Mouse (Mus musculus): ENCODE measurements around the gene Ccn1. TPM values are rescaled to one million over a fixed set of nuclear protein-coding genes. Genes with fewer than 3 reads are reported as not detected.

Ccn1 gene
- polyA plus RNA-seq, 1 experiment from 2014 or later = 49.9 TPM

DNA sequence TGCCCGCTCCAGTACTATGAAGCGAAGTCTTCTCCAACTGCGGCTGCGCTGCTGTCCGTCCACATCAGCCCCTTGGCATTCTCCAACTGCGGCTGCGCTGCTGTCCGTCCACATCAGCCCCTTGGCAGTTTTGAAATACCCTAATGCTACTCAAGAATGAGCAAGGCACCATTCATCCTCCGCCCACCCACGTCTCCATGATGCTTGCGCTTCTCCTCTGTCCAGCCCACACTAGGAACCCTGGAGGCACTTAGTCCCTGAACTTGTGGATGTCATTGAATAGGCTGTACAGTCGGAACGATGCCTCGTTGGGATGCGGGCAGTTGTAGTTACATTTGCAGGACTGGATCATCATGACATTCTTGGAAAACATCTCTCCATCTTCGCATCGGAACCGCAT, 2.4 kb downstream of the Ccn1 start:
- H3K27ac ChIP-seq = peak overlapping the region; percentile 16; the same call in 1 of the 2 replicates
- peak overlapping the region; percentile 82 for H3K4me3 ChIP-seq
- 87% methylated on average over 18 of the region's 18 CpGs for WGBS
- H3K27me3 ChIP-seq (ENCODE audit: poor library complexity, severe bottlenecking) = peaks cover 31% of the 10 kb centered on the region
- H3K9me3 ChIP-seq = no peaks in the 10 kb centered on the region
- H3K4me1 ChIP-seq = peaks cover 96% of the 10 kb centered on the region
- DNase-seq (ENCODE audit: extremely low spot score, low spot score) = no peak
- peaks cover 18% of the 10 kb centered on the region for H3K36me3 ChIP-seq (replicated peaks)

DNA sequence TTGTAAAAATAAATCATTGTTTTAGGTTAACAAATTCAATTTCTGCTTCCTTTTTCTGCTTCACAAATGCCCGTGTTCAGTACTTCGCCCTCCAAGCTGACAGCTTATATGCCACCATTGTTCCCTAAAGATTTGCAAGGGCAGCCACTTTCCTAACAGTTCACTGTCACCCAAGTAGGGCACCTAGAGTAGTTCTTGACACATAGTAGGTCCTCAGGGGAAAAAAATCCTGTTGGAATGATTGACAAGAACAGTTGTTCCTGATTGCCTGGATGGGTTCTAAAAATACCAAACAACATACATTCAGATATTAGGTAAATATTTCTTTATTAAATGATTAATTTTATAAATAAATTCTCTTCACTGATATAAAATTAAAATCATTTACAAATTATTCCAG, 3.1 kb downstream of the Ccn1 start:
- Histone ChIP-seq H3K4me3 (peak overlapping the region; percentile 82; the same call in 1 of the 2 replicates), H3K4me1 (peaks cover 94% of the 10 kb centered on the region), H3K9me3 (no peaks in the 10 kb centered on the region), H3K27ac (peak overlapping the region; percentile 6; the same call in 1 of the 2 replicates), H3K27me3 (ENCODE audit: poor library complexity, severe bottlenecking) (peaks cover 24% of the 10 kb centered on the region; the same call in 1 of the 2 replicates), H3K36me3 (replicated peaks) (peaks cover 18% of the 10 kb centered on the region)
- 54% methylated on average over 2 of the region's 2 CpGs for WGBS
- no peak for DNase-seq (ENCODE audit: extremely low spot score, low spot score)

DNA sequence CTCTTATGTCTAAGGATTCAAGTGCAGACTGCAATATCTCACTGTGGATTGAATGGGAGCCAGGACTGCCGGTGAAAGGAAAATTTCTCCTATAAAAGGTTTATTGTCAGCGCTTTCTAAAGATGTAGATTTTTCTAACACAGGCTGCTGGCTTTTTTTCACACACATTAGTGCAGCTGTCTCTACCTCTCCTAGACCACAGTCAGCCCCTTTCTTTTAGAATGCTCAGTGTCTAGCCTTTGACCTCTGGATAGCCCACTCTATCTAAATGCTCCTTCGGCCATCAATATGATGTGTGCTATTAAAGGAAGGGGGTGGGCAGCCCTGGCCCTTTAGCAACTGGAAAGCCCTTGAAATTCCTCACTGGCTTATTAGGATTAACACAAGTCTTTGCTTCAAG, 3.8 kb downstream of the Ccn1 start:
- no peak overlapping the region; the same call in 1 of the 2 replicates for H3K4me3 ChIP-seq
- no peaks in the 10 kb centered on the region for H3K9me3 ChIP-seq
- peaks cover 87% of the 10 kb centered on the region for H3K4me1 ChIP-seq
- peaks cover 18% of the 10 kb centered on the region for H3K36me3 ChIP-seq (replicated peaks)
- H3K27ac ChIP-seq = peak overlapping the region; percentile 6; the same call in 1 of the 2 replicates
- DNase-seq (ENCODE audit: extremely low spot score, low spot score) = peak; percentile 54
- H3K27me3 ChIP-seq (ENCODE audit: poor library complexity, severe bottlenecking) = peaks cover 24% of the 10 kb centered on the region; the same call in 1 of the 2 replicates
- WGBS = 32% methylated on average over 3 of the region's 3 CpGs

DNA sequence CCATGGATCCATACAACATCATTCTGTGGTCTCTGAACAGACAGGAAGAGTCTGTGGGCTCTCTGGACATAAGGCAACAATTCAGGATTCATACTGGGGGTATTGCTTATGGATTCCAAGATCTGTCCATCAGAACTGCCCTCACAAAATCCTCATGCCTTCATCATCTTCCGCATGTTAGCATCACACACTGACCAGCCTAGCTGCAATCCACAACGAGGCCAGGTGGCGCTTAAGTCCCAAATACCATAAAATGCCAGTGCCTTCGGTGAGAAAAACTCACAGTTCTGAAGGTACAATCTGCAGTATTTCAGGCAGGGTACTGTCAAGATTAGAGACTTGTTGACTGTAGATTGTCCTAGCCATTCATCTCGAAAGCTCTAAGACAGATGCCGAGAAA, 4.3 kb downstream of the Ccn1 start:
- Histone ChIP-seq H3K27me3 (ENCODE audit: poor library complexity, severe bottlenecking) (peaks cover 24% of the 10 kb centered on the region; the same call in 1 of the 2 replicates), H3K4me1 (peaks cover 82% of the 10 kb centered on the region), H3K36me3 (replicated peaks) (peaks cover 18% of the 10 kb centered on the region), H3K27ac (peak overlapping the region; percentile 31), H3K4me3 (no peak overlapping the region), H3K9me3 (no peaks in the 10 kb centered on the region)
- no peak for DNase-seq (ENCODE audit: extremely low spot score, low spot score)
- WGBS = 74% methylated on average over 6 of the region's 6 CpGs

DNA sequence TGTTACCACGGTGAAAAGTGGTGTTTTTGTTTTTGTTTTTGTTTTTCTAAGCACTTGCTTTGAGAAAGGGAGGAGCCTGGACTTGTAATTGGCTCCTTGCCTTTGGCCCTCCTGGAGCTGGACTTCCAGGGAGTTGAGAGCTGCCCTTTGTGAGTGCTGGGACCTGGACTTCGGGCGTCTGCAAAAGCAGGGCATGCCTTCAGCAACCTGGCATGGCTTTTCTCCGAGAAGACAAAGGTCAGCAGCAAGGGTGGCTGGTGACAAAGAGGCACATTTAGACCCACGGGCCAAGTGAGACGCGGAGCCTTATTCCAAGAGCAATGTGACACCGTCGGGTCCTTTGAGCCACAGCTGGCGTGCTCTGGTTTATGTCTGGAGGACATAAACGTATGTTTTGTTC, 6.9 kb downstream of the Ccn1 start:
- Histone ChIP-seq H3K36me3 (replicated peaks) (peaks cover 10% of the 10 kb centered on the region), H3K9me3 (no peaks in the 10 kb centered on the region), H3K4me1 (peaks cover 58% of the 10 kb centered on the region), H3K27ac (no peak overlapping the region), H3K27me3 (ENCODE audit: poor library complexity, severe bottlenecking) (peaks cover 18% of the 10 kb centered on the region; the same call in 1 of the 2 replicates), H3K4me3 (no peak overlapping the region)
- no peak for DNase-seq (ENCODE audit: extremely low spot score, low spot score)
- 56% methylated on average over 11 of the region's 11 CpGs for WGBS

DNA sequence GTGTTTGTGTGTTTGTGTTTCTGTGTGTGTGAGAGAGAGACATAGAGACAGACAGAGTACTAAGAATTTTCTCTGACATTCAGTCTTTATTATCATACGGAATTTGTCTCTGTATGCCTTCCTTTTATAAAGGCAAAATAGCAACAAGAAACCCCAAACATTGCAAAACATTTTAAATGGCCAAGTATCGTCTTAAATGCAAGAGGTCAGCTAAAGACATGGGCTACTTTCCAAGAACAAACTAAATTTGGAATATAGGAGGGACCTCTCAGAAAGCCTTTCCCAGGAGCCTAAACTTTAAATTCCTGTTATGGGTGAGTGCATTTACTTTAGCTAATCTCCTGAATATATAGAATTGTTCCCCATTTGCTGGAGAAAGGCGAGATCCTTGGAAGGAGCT, 7.9 kb downstream of the Ccn1 start:
- no peak for DNase-seq (ENCODE audit: extremely low spot score, low spot score)
- peaks cover 14% of the 10 kb centered on the region; the same call in 1 of the 2 replicates for H3K27me3 ChIP-seq (ENCODE audit: poor library complexity, severe bottlenecking)
- no peak overlapping the region for H3K4me3 ChIP-seq
- H3K27ac ChIP-seq = no peak overlapping the region
- H3K4me1 ChIP-seq = peaks cover 49% of the 10 kb centered on the region
- H3K9me3 ChIP-seq = no peaks in the 10 kb centered on the region
- no peaks in the 10 kb centered on the region; the same call in 1 of the 2 replicates for H3K36me3 ChIP-seq (replicated peaks)
- 74% methylated on average over 3 of the region's 3 CpGs for WGBS

DNA sequence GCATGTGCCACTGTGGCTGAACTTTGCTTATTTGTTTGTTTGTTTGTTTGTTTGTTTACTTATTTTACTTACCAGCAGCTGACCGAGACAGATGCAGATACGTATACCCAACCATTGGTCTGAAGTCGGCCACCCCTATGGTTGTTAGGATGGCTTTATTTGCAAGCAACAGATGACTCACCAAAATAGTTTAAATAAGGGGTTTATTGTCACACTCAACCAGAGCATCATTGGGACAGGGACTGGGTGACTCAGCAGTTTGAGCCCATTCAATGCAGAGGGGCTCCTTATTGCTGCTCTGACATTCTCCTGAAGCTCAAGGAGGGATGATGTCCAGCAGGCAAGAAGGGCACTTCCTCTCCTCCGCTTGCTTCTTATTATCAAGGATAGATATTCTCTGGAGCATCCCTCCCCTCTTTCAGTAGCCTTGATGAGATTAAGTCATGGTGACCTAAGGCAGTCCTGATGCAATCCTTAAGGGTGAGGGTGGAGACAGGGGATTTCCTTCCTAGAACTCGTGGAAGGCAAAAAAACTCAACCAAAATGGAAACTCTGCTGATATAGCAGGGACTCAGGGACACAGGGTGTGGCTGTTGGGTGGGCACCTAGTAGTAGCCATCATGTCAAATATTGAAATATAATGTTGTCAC, 8.6 kb downstream of the Ccn1 start:
- H3K9me3 ChIP-seq = no peaks in the 10 kb centered on the region
- WGBS = 84% methylated on average over 5 of the region's 5 CpGs
- DNase-seq (ENCODE audit: extremely low spot score, low spot score) = no peak
- H3K36me3 ChIP-seq (replicated peaks) = no peaks in the 10 kb centered on the region
- no peak overlapping the region for H3K4me3 ChIP-seq
- no peak overlapping the region for H3K27ac ChIP-seq
- peaks cover 14% of the 10 kb centered on the region; the same call in 1 of the 2 replicates for H3K27me3 ChIP-seq (ENCODE audit: poor library complexity, severe bottlenecking)
- peaks cover 41% of the 10 kb centered on the region for H3K4me1 ChIP-seq

DNA sequence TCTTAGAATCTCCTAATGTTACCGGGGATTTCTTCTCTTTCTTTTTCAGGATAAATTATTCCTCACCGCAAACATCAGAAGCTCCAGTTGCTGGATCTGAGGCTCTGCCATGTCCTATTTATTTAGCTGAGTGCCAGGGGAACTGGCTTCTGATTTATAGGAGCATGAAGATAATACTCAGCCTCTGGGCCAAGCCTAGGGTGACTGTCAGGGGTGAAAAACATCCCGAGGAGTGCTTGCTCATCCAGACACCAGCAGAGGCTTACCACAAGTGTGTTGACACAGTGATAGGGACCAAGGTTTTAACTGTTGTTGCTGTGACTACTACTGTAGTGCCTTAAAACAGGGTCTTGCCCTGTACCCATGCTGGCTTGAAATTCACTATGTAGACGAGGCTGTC, 9.2 kb downstream of the Ccn1 start:
- H3K27me3 ChIP-seq (ENCODE audit: poor library complexity, severe bottlenecking) = peaks cover 14% of the 10 kb centered on the region; the same call in 1 of the 2 replicates

DNA sequence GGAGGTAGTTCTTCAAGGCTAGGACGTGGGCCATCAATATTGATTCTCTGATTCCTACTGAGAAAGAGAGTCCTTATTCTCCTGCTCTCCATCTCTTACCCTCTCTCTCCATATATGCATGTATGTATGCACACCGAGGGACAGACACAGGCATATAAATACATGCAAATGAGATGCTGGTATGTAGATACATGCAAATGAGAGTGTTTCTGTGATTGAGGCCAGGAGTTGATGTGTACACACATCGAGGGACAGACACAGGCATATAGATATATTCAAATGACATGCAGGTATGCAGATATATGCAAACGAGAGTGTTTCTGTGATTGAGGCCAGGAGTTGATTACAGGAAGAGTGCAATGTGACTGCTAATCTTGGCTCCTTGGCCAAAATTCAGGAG, 9.6 kb downstream of the Ccn1 start:
- Histone ChIP-seq H3K9me3 (no peaks in the 10 kb centered on the region), H3K4me1 (peaks cover 32% of the 10 kb centered on the region), H3K36me3 (replicated peaks) (no peaks in the 10 kb centered on the region), H3K4me3 (no peak overlapping the region), H3K27me3 (ENCODE audit: poor library complexity, severe bottlenecking) (peaks cover 14% of the 10 kb centered on the region; the same call in 1 of the 2 replicates), H3K27ac (no peak overlapping the region)
- 89% methylated on average over 4 of the region's 4 CpGs for WGBS
- DNase-seq (ENCODE audit: extremely low spot score, low spot score) = no peak

More for the DNA sequence above, 9.2 kb downstream of the Ccn1 start:
- 93% methylated on average over 4 of the region's 4 CpGs for WGBS
- H3K9me3 ChIP-seq = no peaks in the 10 kb centered on the region
- no peak for DNase-seq (ENCODE audit: extremely low spot score, low spot score)
- no peak overlapping the region for H3K27ac ChIP-seq
- H3K4me1 ChIP-seq = peaks cover 36% of the 10 kb centered on the region
- no peaks in the 10 kb centered on the region for H3K36me3 ChIP-seq (replicated peaks)
- H3K4me3 ChIP-seq = no peak overlapping the region

DNA sequence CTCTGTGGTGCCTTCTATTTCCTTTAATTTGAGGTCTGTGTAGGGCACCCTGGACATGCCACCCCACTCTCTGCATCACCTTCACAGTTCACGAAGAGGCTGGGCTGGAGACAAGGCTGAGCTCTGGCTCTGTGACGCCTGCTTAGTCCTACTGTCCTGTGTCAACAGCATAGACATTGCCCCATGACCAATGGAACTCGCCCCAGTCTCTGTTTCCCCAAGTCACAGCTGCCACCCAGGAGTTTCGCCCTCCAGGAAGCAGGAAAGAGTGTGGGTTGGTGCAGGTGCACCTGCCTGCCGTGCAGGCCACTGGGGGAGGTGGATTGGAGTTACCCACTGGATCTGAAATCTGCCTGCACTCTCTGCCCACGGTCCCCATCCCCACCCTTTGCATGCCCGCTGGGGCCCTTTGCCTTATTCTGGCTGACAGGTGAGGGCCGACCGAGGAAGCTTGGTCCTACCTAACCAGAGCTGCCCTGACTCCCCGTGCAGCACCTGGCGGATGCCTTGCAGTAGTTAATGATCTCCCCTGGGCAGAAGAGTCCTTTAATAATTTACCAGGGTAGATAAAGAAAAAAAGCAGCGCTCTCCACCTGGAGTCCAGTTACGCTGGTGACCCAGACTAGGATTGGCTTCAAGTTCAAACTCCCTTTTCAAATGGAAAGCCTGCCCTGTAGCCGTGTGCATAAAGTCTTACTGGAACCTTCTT, 15.6 kb downstream of the Ccn1 start:
- H3K4me3 ChIP-seq = no peak overlapping the region
- H3K4me1 ChIP-seq = peaks cover 17% of the 10 kb centered on the region
- H3K36me3 ChIP-seq (replicated peaks) = no peaks in the 10 kb centered on the region
- no peak overlapping the region for H3K27ac ChIP-seq
- 87% methylated on average over 14 of the region's 14 CpGs for WGBS
- no peaks in the 10 kb centered on the region for H3K27me3 ChIP-seq (ENCODE audit: poor library complexity, severe bottlenecking)
- no peaks in the 10 kb centered on the region for H3K9me3 ChIP-seq
- no peak for DNase-seq (ENCODE audit: extremely low spot score, low spot score)

DNA sequence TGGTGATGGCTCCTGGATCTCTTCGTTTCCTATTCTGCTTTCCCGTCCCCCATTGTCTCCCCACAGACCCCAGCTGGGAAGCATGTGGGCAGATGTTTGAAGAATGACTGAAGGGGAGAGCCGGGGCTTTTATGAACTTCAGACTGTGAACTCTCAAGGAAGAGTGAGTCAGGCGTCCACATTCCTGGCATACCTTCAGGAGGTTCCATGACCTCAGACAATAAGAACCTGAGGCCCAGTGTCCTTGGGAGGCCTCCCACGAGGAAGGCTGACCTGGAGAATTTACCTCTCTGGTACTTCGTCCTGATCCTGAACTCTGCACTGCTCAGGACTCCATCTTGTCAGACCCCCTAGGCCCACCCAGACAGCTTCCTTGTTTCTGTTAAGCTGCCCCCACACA, 16.9 kb downstream of the Ccn1 start:
- WGBS = 17% methylated on average over 6 of the region's 6 CpGs
- peaks cover 24% of the 10 kb centered on the region for H3K4me1 ChIP-seq
- peak overlapping the region; percentile 77 for H3K27ac ChIP-seq
- H3K4me3 ChIP-seq = no peak overlapping the region
- no peaks in the 10 kb centered on the region for H3K9me3 ChIP-seq
- no peaks in the 10 kb centered on the region for H3K27me3 ChIP-seq (ENCODE audit: poor library complexity, severe bottlenecking)
- H3K36me3 ChIP-seq (replicated peaks) = no peaks in the 10 kb centered on the region
- DNase-seq (ENCODE audit: extremely low spot score, low spot score) = no peak

DNA sequence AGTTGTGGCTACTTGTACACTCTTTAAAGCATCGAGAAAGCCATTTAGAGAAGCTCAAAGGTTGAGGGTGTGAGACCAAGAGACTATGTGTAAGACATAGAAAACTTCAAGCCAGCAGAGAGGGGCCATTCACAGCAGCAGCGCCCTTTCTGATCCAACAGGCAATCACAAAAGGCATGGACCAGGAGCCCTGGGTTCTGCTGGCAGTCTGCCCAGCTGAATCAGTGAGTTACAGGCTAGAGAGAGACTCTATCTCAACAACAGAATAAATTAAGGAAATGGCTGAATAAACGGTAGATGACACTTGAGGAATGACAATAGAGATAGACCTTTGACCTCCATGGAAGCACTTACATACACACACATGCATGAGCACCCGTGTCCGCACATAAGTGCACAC, 21.1 kb downstream of the Ccn1 start:
- H3K36me3 ChIP-seq (replicated peaks) = no peaks in the 10 kb centered on the region
- H3K4me3 ChIP-seq = no peak overlapping the region
- peaks cover 24% of the 10 kb centered on the region for H3K4me1 ChIP-seq
- H3K9me3 ChIP-seq = no peaks in the 10 kb centered on the region
- WGBS = 80% methylated on average over 5 of the region's 5 CpGs
- H3K27me3 ChIP-seq (ENCODE audit: poor library complexity, severe bottlenecking) = no peaks in the 10 kb centered on the region
- DNase-seq (ENCODE audit: extremely low spot score, low spot score) = no peak
- no peak overlapping the region for H3K27ac ChIP-seq

DNA sequence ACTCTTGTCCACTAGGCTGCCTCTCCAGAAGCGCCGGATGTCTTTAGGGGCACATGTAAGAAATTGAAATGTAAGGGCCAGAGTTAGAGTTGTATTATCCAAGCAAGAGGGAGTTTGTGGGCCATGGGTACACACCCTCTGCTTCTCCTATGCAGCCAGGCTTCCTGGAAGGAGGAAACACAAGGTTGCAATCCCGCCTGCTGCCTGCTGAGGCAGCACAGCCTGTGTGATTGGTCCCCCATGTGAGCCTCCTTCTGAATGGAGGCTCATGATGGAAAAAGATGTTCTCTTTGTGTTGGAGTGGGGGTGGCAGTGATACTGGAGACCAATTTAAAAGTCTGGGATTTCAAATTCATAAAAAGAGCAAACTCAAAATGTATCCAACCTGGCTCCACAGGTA, 22.0 kb downstream of the Ccn1 start:
- H3K36me3 ChIP-seq (replicated peaks) = no peaks in the 10 kb centered on the region
- WGBS = 76% methylated on average over 3 of the region's 3 CpGs
- H3K4me3 ChIP-seq = no peak overlapping the region
- H3K27ac ChIP-seq = no peak overlapping the region
- H3K4me1 ChIP-seq = peaks cover 16% of the 10 kb centered on the region
- H3K9me3 ChIP-seq = no peaks in the 10 kb centered on the region
- peak; percentile 36 for DNase-seq (ENCODE audit: extremely low spot score, low spot score)
- H3K27me3 ChIP-seq (ENCODE audit: poor library complexity, severe bottlenecking) = no peaks in the 10 kb centered on the region

Measured in forebrain, embryonic 10.5 days (tissue).